Mouse (Mus musculus) MEL-GATA-1-ER (cell line): ENCODE measurements around the gene Snx9.
A peak's percentile ranks its signal among the peaks of the same experiment; 100 is the strongest.

Experiments
- DNase-seq: peaks from one replicate; pipeline ENCODE4 v3.0.0-alpha.2; 2012; ENCODE audit warnings: low read depth; ENCODE audit errors: extremely low read depth

Snx9 gene

GRCm38 (mm10) chr17:5806823-5807222, 34.3 kb upstream of the Snx9 start:
- DNase-seq, result no peak

DNA sequence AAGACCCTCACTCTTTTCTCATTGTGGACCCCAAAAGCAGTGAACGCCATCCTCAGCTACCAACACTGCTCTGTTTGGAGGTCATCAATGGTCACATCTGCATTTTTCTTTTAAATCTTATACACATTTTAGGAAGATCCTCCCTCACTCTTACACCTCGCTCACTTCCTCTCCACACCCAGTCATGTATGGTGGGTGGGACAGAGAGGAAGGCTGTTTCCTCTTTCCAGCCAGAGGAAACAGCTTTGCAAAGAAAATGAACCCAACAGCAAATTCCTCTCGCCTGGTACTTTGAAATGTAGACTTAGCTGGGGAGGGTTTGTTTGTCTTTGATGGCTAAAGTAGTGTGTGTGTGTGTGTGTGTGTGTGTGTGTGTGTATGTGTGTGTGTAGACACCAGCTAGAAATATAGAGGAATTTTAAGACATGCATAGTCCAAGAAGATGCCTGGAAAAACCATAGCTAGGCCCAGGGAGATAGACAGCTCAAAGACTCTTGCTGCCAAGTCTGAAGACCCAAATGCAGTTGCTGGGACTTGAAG, 33.2 kb upstream of the Snx9 start:
- no peak for DNase-seq

- peak; percentile 86 for DNase-seq
Measured at GRCm38 (mm10) chr17:5813863-5814640, 27.1 kb upstream of the Snx9 start.

- DNase-seq, result no peak
Measured at GRCm38 (mm10) chr17:5814641-5814920, 26.5 kb upstream of the Snx9 start.

GRCm38 (mm10) chr17:5817871-5818270, 23.3 kb upstream of the Snx9 start:
- no peak for DNase-seq

- DNase-seq, result no peak
Measured at GRCm38 (mm10) chr17:5819105-5819504, 22.0 kb upstream of the Snx9 start.

- no peak for DNase-seq
Measured at GRCm38 (mm10) chr17:5819799-5820201, 21.3 kb upstream of the Snx9 start.

DNA sequence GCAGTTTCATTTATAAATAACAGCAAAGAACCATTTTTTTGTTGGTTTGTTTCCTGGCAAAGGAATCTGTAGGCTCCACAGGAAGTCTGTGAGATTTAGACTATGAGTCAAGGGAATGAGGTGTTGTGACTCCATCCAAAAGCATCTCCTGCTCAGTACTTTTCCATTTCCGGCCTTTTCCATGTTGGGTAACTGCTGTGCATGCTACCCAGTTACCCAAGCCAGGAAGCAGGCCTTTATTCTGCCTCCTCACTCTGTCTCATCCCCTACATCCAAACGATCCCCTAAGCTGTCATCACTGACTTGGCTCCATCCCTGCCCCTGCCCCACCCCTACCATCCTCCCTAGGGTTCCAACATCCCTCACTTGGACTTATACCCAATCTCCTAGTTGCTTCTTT, 18.6 kb upstream of the Snx9 start:
- DNase-seq, result no peak

DNA sequence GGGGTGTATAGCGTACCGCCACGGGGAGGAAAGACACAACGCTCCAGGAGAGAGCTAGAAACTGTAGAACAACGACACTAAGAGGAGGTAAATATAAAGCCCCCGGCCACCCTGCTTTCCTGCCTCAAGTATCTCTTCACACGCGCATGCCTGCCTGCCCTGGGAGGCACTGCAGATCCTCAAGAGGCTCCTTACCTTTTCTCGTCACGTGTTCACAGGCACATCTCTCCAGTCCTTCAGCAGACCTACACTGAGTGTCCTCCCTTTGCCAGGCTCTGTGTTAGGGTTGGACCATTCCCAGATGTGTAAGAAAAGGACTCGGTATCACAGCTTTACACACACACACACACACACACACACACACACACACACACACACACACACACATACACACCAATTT, 18.1 kb upstream of the Snx9 start:
- DNase-seq, result no peak

DNA sequence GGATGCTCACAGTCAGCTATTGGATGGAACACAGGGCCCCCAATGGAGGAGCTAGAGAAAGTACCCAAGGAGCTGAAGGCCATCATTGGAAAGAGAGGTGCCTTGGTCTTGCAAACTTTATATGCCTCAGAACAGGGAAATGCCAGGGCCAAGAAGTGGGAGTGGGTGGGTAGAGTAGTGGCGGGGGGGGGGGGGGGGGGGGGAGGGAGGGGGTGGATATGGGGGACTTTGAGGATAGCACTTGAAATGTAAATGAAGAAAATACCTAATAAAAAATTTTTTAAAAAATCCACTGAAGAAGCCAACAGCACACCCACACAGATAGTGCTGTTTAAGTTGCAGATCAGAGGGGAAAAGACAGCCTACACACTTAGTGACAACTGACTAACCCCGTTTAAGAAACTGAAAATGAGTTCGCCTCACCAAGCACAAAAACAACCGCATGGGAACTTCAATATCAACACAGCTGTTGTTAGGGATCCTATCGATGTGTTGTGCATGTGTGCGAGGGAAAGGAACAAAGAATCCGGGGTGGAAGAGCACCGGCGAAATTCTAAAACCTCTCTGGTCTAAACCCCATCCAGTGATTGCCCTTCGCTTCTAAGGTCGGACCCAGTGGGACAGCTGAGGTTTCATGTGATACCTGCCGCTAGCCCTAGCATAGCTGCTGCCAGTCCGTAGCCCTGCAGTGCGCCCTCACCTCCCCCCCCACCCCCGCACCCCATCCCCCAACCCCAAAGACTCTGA, 13.1 kb upstream of the Snx9 start:
- DNase-seq, result no peak

DNA sequence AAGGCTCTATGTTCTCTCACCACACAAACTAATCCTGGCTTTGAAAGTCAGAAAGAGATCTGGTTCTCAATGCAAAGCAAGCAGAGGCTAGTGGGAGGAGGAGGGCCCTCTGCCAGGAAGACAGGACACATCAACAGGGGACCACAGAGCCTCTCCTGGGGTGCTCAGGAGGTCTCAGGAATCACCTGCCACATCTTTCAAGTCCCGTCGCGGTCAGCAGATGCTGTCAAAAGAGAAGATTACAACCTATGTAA, 12.6 kb upstream of the Snx9 start:
- DNase-seq, result no peak

GRCm38 (mm10) chr17:5828944-5829343, 12.2 kb upstream of the Snx9 start:
- no peak for DNase-seq

GRCm38 (mm10) chr17:5829930-5830329, 11.2 kb upstream of the Snx9 start:
- DNase-seq, result peak; percentile 77

DNA sequence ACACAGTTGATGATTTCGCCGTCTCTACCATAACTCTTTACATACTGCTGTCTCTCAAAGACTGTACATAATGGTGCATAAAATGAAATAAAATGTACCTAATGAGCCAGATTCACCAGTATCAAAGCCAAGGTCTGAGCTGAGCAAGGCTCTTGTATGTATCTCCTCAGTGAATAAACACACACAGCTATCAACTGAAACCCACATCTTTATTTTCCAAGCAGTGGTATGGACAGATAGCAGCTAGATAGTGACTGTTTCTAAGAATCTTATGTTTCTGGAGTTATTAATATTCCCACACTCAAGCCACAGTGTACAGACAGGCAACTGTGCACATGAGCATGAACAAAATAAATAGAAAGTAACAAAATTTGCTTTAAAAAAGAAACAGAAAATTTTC, 10.7 kb upstream of the Snx9 start:
- peak; percentile 41 for DNase-seq

GRCm38 (mm10) chr17:5830832-5831231, 10.3 kb upstream of the Snx9 start:
- no peak for DNase-seq

DNA sequence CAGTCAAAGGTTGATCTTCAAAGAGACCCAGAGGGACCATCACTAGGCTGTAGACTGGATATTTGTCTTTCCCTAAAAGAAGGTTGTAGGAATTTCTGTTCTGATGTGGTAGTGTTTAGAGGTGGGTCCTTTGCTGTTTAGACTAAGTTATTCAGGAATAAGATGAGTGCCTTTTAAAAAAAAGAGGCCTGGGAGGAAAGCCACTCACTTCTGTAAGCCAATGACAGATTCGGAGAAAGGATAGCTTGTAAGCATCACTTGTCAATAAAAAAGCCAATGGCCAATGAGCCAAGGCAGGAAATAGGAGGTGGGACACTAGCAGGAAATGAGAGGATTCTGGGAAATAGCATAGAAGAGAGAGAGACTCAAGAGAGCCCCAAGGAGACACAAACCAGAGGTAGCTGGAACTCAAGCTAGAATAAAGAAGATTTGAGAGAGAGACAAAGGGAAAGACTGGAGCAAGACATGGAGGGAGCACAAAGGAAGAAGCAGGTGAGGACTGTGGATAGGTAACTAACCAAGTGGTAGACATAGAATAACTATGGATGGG, 9.8 kb upstream of the Snx9 start:
- DNase-seq, result no peak

- DNase-seq, result no peak
Measured at GRCm38 (mm10) chr17:5834166-5834565, 7.0 kb upstream of the Snx9 start.

GRCm38 (mm10) chr17:5834798-5835328, 6.3 kb upstream of the Snx9 start:
- no peak for DNase-seq

GRCm38 (mm10) chr17:5839549-5840240, 1.4 kb upstream of the Snx9 start:
- no peak for DNase-seq

DNA sequence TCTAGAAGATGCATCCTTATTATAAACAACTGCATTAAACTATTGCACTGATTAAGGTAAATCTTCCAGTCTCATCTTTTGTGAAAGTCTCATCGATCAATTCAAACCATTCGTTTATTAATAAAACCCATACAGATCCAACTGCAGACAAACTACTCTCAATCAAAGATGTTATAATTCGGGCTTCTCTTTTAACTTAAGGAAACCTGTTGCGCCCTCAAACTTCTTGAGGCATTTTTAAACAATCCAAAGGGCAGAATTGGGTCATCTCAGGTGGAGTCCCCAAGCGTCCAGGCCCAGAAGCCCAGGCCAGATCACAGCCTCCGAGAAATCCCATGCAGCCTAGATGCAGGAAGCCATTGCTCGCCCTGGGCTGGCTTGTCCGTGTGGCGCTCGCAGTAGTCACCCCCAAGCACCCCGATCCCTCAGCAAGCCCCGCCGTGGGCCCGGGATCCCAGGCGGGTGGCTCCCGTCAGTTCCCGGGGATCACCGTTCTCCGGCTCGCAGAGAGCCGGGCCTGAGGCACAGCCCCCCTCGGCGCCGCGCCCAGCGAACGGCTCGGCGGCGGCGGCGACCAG, 490 bp upstream of the Snx9 start:
- no peak for DNase-seq

- no peak for DNase-seq
Measured at GRCm38 (mm10) chr17:5841943-5842273, 779 bp downstream of the Snx9 start.
